Mouse (Mus musculus) midbrain, embryonic 16.5 days (tissue): ENCODE measurements at regions not wholly inside any gene's neighbourhood (a gene's known extent, or its start where the extent isn't known, plus 50 kb on each side); places are given as distances from the start of the nearest gene placed in this dataset.

ENCODE experiments used
- ATAC-seq: fragments of 200-750 bp; cut with Nextera tagmentation; 2 replicates; pipeline ENCODE4 v1.8.0; 2017; ENCODE audit warnings: moderate TSS enrichment
- H3K27ac ChIP-seq: fragments of 300-500 bp; sonication (generic); 2 replicates; pipeline ENCODE4 v1.5.1; 2014; ENCODE audit warnings: mild to moderate bottlenecking, low read length, mixed read lengths
- H3K27me3 ChIP-seq: fragments of 300-500 bp; sonication (generic); 2 replicates; pipeline ENCODE4 v1.6.1; 2014; ENCODE audit warnings: low read depth, low read length, mixed read lengths; ENCODE audit not compliant: control insufficient read depth, insufficient read depth
- H3K36me3 ChIP-seq: fragments of 300-500 bp; sonication (generic); 2 replicates; pipeline ENCODE4 v1.6.1; 2014; ENCODE audit warnings: mild to moderate bottlenecking, low read length, moderate library complexity, mixed read lengths; ENCODE audit not compliant: control insufficient read depth, insufficient read depth
- H3K4me1 ChIP-seq: fragments of 300-500 bp; sonication (generic); 2 replicates; pipeline ENCODE4 v1.6.1; 2014; ENCODE audit warnings: mild to moderate bottlenecking, low read length, mixed read lengths; ENCODE audit not compliant: control insufficient read depth, insufficient read depth
- H3K4me2 ChIP-seq: fragments of 300-500 bp; sonication (generic); 2 replicates; pipeline ENCODE4 v1.6.1; 2014; ENCODE audit warnings: mild to moderate bottlenecking, low read length, mixed read lengths
- H3K4me3 ChIP-seq: fragments of 300-500 bp; sonication (generic); 2 replicates; pipeline ENCODE4 v1.5.1; 2014; ENCODE audit warnings: low read depth, mild to moderate bottlenecking, low read length, moderate library complexity, mixed read lengths
- H3K9ac ChIP-seq: fragments of 300-500 bp; sonication (generic); 2 replicates; pipeline ENCODE4 v1.6.1; 2014; ENCODE audit warnings: low read depth, low read length, mixed read lengths
- H3K9me3 ChIP-seq: fragments of 300-500 bp; sonication (generic); replicated peaks from 2 replicates; pipeline ENCODE4 v1.6.1; 2014; ENCODE audit warnings: mild to moderate bottlenecking, low read length, mixed read lengths; ENCODE audit not compliant: control insufficient read depth, poor library complexity, severe bottlenecking
- WGBS: fragments of 180-500 bp; shearing (Covaris S2); extraction: QIAGEN DNeasy Blood & Tissue Kit; methylation state at CpG from one replicate; pipeline ENCODE4 v1.1.7; 2014; 5-methylcytosine and 5-hydroxymethylcytosine counted together

GRCm38 (mm10) chr7:115000796-115001524 lies 257.5 kb downstream of the Insc start:
- Histone ChIP-seq H3K4me1 (no peaks in the 10 kb centered on the region), H3K4me3 (no peak overlapping the region), H3K4me2 (no peak overlapping the region), H3K27ac (no peak overlapping the region), H3K36me3 (no peaks in the 10 kb centered on the region), H3K27me3 (no peaks in the 10 kb centered on the region), H3K9ac (no peak overlapping the region), H3K9me3 (no peaks in the 10 kb centered on the region)
- ATAC-seq = no peak
- WGBS = 88% methylated on average over 7 of the region's 7 CpGs

- ATAC-seq = no peak
- Histone ChIP-seq H3K36me3 (no peaks in the 10 kb centered on the region), H3K4me2 (no peak overlapping the region), H3K4me1 (no peaks in the 10 kb centered on the region), H3K9ac (no peak overlapping the region), H3K27ac (no peak overlapping the region), H3K9me3 (no peaks in the 10 kb centered on the region), H3K4me3 (no peak overlapping the region), H3K27me3 (no peaks in the 10 kb centered on the region)
- WGBS = 58% methylated on average over 11 of the region's 11 CpGs
These were observed 270.9 kb downstream of the Insc start for GRCm38 (mm10) chr7:115014253-115014998.

- Histone ChIP-seq H3K36me3 (no peaks in the 10 kb centered on the region), H3K27me3 (no peaks in the 10 kb centered on the region), H3K4me2 (no peak overlapping the region), H3K27ac (no peak overlapping the region), H3K9ac (no peak overlapping the region), H3K4me1 (no peaks in the 10 kb centered on the region), H3K9me3 (no peaks in the 10 kb centered on the region), H3K4me3 (no peak overlapping the region)
- ATAC-seq = no peak
- WGBS = 79% methylated on average over 4 of the region's 4 CpGs
These were observed 276.0 kb downstream of the Insc start for GRCm38 (mm10) chr7:115019369-115019958.

GRCm38 (mm10) chr7:115020023-115020422 lies 276.5 kb downstream of the Insc start:
- Histone ChIP-seq H3K27ac (no peak overlapping the region), H3K4me2 (no peak overlapping the region), H3K9ac (no peak overlapping the region), H3K4me3 (no peak overlapping the region), H3K4me1 (no peaks in the 10 kb centered on the region), H3K27me3 (no peaks in the 10 kb centered on the region), H3K9me3 (no peaks in the 10 kb centered on the region), H3K36me3 (no peaks in the 10 kb centered on the region)
- no peak for ATAC-seq
- 68% methylated on average over 3 of the region's 3 CpGs for WGBS

- Histone ChIP-seq H3K9me3 (no peaks in the 10 kb centered on the region), H3K27ac (no peak overlapping the region), H3K36me3 (no peaks in the 10 kb centered on the region), H3K27me3 (no peaks in the 10 kb centered on the region), H3K9ac (no peak overlapping the region), H3K4me3 (no peak overlapping the region), H3K4me2 (no peak overlapping the region), H3K4me1 (no peaks in the 10 kb centered on the region)
- no peak for ATAC-seq
- WGBS = 81% methylated on average over 2 of the region's 2 CpGs
These were observed 282.3 kb downstream of the Insc start for GRCm38 (mm10) chr7:115025803-115026202.

GRCm38 (mm10) chr7:115027685-115028084 lies 284.2 kb downstream of the Insc start:
- Histone ChIP-seq H3K27me3 (no peaks in the 10 kb centered on the region), H3K9me3 (no peaks in the 10 kb centered on the region), H3K4me3 (no peak overlapping the region), H3K4me2 (no peak overlapping the region), H3K4me1 (no peaks in the 10 kb centered on the region), H3K9ac (no peak overlapping the region), H3K36me3 (no peaks in the 10 kb centered on the region), H3K27ac (no peak overlapping the region)
- 89% methylated on average over 1 of the region's 1 CpGs for WGBS
- no peak for ATAC-seq

GRCm38 (mm10) chr7:115033987-115034386 lies 290.5 kb downstream of the Insc start:
- no peak overlapping the region for H3K27ac ChIP-seq
- H3K36me3 ChIP-seq = no peaks in the 10 kb centered on the region
- H3K9ac ChIP-seq = no peak overlapping the region
- ATAC-seq = no peak
- H3K9me3 ChIP-seq = no peaks in the 10 kb centered on the region
- no peaks in the 10 kb centered on the region for H3K4me1 ChIP-seq
- WGBS = 74% methylated on average over 4 of the region's 4 CpGs
- H3K4me2 ChIP-seq = no peak overlapping the region
- no peaks in the 10 kb centered on the region for H3K27me3 ChIP-seq
- H3K4me3 ChIP-seq = no peak overlapping the region

GRCm38 (mm10) chr7:115055527-115055926 lies 312.0 kb downstream of the Insc start:
- no peak for ATAC-seq
- H3K36me3 ChIP-seq = no peaks in the 10 kb centered on the region
- H3K4me3 ChIP-seq = no peak overlapping the region
- H3K27ac ChIP-seq = no peak overlapping the region
- H3K4me1 ChIP-seq = 0 out of 2 replicates have a peak, but pooled peaks cover 8% of the 10 kb centered on the region
- H3K4me2 ChIP-seq = no peak overlapping the region
- no peak overlapping the region for H3K9ac ChIP-seq
- no peaks in the 10 kb centered on the region for H3K9me3 ChIP-seq
- no peaks in the 10 kb centered on the region for H3K27me3 ChIP-seq
